Mouse (Mus musculus) 3T3-L1 (cell line): ENCODE data around the gene Rnaseh1.

Experiments used
- DNase-seq: peaks from one replicate; pipeline ENCODE4 v3.0.0-alpha.2; 2015; ENCODE audit warnings: low read depth, low spot score

Gene Rnaseh1

GRCm38 (mm10) chr12:28649141-28650110, at the start of gene Rnaseh1:
TSS of gene Rnaseh1 (plus strand) at chr12:28649602.
- peak; percentile 90 for DNase-seq

- DNase-seq: no peak
Observed at GRCm38 (mm10) chr12:28602259-28602658, 47.1 kb upstream of the Rnaseh1 start.

GRCm38 (mm10) chr12:28603494-28603893, 45.9 kb upstream of the Rnaseh1 start:
- no peak for DNase-seq

GRCm38 (mm10) chr12:28607546-28608305, 41.7 kb upstream of the Rnaseh1 start:
- DNase-seq: no peak

GRCm38 (mm10) chr12:28612391-28612790, 37.0 kb upstream of the Rnaseh1 start:
- no peak for DNase-seq

- DNase-seq: no peak
Observed at GRCm38 (mm10) chr12:28614401-28614800, 35.0 kb upstream of the Rnaseh1 start.

GRCm38 (mm10) chr12:28617297-28617696, 32.1 kb upstream of the Rnaseh1 start:
- DNase-seq: no peak

GRCm38 (mm10) chr12:28621451-28622166, 27.8 kb upstream of the Rnaseh1 start:
- no peak for DNase-seq

- DNase-seq: no peak
Observed at GRCm38 (mm10) chr12:28622167-28622532, 27.3 kb upstream of the Rnaseh1 start.

GRCm38 (mm10) chr12:28622641-28623040, 26.8 kb upstream of the Rnaseh1 start:
- DNase-seq: no peak

GRCm38 (mm10) chr12:28623195-28623594, 26.2 kb upstream of the Rnaseh1 start, which contains the start of gene Colec11:
TSS of gene Colec11 (minus strand) at chr12:28623377.
- DNase-seq: no peak

- DNase-seq: no peak
Observed at GRCm38 (mm10) chr12:28624251-28624650, 25.2 kb upstream of the Rnaseh1 start.

- DNase-seq: no peak
Observed at GRCm38 (mm10) chr12:28625407-28625806, 24.0 kb upstream of the Rnaseh1 start.

GRCm38 (mm10) chr12:28627092-28627491, 22.3 kb upstream of the Rnaseh1 start:
- no peak for DNase-seq

GRCm38 (mm10) chr12:28628436-28628835, 21.0 kb upstream of the Rnaseh1 start:
- no peak for DNase-seq

- DNase-seq: no peak
Observed at GRCm38 (mm10) chr12:28635058-28635534, 14.3 kb upstream of the Rnaseh1 start.

GRCm38 (mm10) chr12:28635535-28636476, 13.6 kb upstream of the Rnaseh1 start, which contains the start of gene Rps7:
TSS of gene Rps7 (minus strand) at chr12:28635953.
- DNase-seq: peak; percentile 95

- DNase-seq: no peak
Observed at GRCm38 (mm10) chr12:28636543-28636942, 12.9 kb upstream of the Rnaseh1 start.

- no peak for DNase-seq
Observed at GRCm38 (mm10) chr12:28638778-28639177, 10.6 kb upstream of the Rnaseh1 start.

- no peak for DNase-seq
Observed at GRCm38 (mm10) chr12:28662628-28663027, 13.2 kb downstream of the Rnaseh1 start.
